Comparison of ENCODE assay signal across 10 mouse cellular contexts in the genomic region with DNA sequence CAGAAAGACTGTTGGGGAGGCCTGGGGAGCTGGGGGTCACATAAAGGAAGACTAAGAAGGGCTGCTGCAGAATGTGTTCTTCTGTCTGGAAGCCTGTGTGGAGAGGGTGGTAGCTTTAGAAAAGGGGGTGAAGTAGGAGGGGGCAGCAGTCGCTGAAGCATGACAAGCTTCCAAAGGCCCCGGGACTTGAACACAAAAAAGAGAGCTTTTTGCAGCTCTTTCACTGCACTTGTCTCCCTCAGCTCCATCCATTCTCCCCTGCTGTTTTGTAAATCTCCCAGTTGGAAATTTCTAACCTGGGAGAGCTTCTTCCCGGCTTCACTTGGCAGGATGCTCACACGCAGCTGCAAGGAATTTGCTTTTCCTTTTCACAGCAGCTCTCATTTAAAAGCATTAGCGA. TPM values are rescaled to one million over a fixed set of nuclear protein-coding genes. Genes with fewer than 3 reads are reported as not detected.
DNase-seq lines count a peak whose midpoint lies in the region; ATAC-seq and TF ChIP-seq lines count a peak whose summit lies in the region.
"Had no signal": no experiment of that assay in that cellular context is flagged by ENCODE, and none has a peak within 500 bp of the region (broad histone marks: within the 10 kb centered on the region; RNA-seq: fewer than 3 reads in every experiment).

No protein-coding gene starts in this region.

- H3K27me3 ChIP-seq in lung, embryonic 14.5 days (ENCODE audit: insufficient read depth, low read length) = no peaks in the 10 kb centered on the region
- H3K27me3 ChIP-seq in embryonic facial prominence, embryonic 11.5 days (ENCODE audit: control insufficient read depth, insufficient read depth, low read length) = no peaks in the 10 kb centered on the region
- H3K27me3 ChIP-seq in hindbrain, embryonic 16.5 days (replicated peaks; ENCODE audit: control insufficient read depth, insufficient read depth, low read length) = no peaks in the 10 kb centered on the region
- no peaks in the 10 kb centered on the region for H3K27me3 ChIP-seq in stomach, postnatal 0 days (ENCODE audit: control insufficient read depth, insufficient read depth, low read length)
- H3K27me3 ChIP-seq: liver, embryonic 13.5 days; stomach, embryonic 15.5 days had no signal

- TF ChIP-seq EP300 in stomach, postnatal 0 days (optimal IDR thresholded peaks at IDR 0.05) = no peak

- H3K27ac ChIP-seq in lung, embryonic 14.5 days (ENCODE audit: low read depth) = no peak overlapping the region
- no peak overlapping the region for H3K27ac ChIP-seq in embryonic facial prominence, embryonic 11.5 days (replicated peaks; ENCODE audit: low read depth, low read length)
- peak overlapping the region; percentile 49 for H3K27ac ChIP-seq in hindbrain, embryonic 16.5 days (ENCODE audit: low read depth, low read length)
- H3K27ac ChIP-seq in stomach, postnatal 0 days (replicated peaks) = no peak overlapping the region
- H3K27ac ChIP-seq: heart, embryonic 10.5 days; liver, embryonic 13.5 days; stomach, embryonic 15.5 days had no signal

- H3K9ac ChIP-seq in lung, embryonic 14.5 days = no peak overlapping the region
- H3K9ac ChIP-seq in embryonic facial prominence, embryonic 11.5 days (replicated peaks; ENCODE audit: low read length) = no peak overlapping the region
- H3K9ac ChIP-seq in hindbrain, embryonic 16.5 days (ENCODE audit: low read depth, low read length) = no peak overlapping the region
- H3K9ac ChIP-seq in stomach, postnatal 0 days (ENCODE audit: low read length) = no peak overlapping the region
- H3K9ac ChIP-seq: liver, embryonic 13.5 days; stomach, embryonic 15.5 days had no signal

- no peak for TF ChIP-seq CTCF in lung, embryonic 14.5 days (IDR thresholded peaks at IDR 0.05; ENCODE audit: low read depth)
- no peak for TF ChIP-seq CTCF in lung, adult 2 months (IDR thresholded peaks at IDR 0.05; ENCODE audit: insufficient read depth, low read length)
- TF ChIP-seq CTCF in stomach, postnatal 0 days (IDR thresholded peaks at IDR 0.05; ENCODE audit: low read depth) = no peak

- WGBS in lung, embryonic 14.5 days = 27% methylated on average over 5 of the region's 5 CpGs
- WGBS in lung, adult 2 months = 26% methylated on average over 5 of the region's 5 CpGs
- WGBS in embryonic facial prominence, embryonic 11.5 days = 3% methylated on average over 5 of the region's 5 CpGs
- WGBS in hindbrain, embryonic 16.5 days = 9% methylated on average over 5 of the region's 5 CpGs
- 36% methylated on average over 5 of the region's 5 CpGs for WGBS in stomach, postnatal 0 days

- no peak overlapping the region for H3K4me2 ChIP-seq in lung, embryonic 14.5 days
- no peak overlapping the region for H3K4me2 ChIP-seq in embryonic facial prominence, embryonic 11.5 days (ENCODE audit: low read depth, low read length)
- peak overlapping the region; percentile 2; the same call in 1 of the 2 replicates for H3K4me2 ChIP-seq in hindbrain, embryonic 16.5 days (ENCODE audit: low read length)
- 0 out of 2 replicates have a peak overlapping the region, but pooled peaks have one; percentile 2 for H3K4me2 ChIP-seq in stomach, postnatal 0 days (replicated peaks; ENCODE audit: low read depth)
- H3K4me2 ChIP-seq: liver, embryonic 13.5 days; stomach, embryonic 15.5 days had no signal

- H3K4me1 ChIP-seq in lung, embryonic 14.5 days (ENCODE audit: insufficient read depth) = no peaks in the 10 kb centered on the region
- peaks cover 3% of the 10 kb centered on the region; the same call in 1 of the 2 replicates for H3K4me1 ChIP-seq in lung, adult 2 months (ENCODE audit: control insufficient read depth, insufficient read depth, low read length)
- H3K4me1 ChIP-seq in embryonic facial prominence, embryonic 11.5 days (ENCODE audit: control insufficient read depth, insufficient read depth, low read length) = no peaks in the 10 kb centered on the region
- peaks cover 28% of the 10 kb centered on the region for H3K4me1 ChIP-seq in hindbrain, embryonic 16.5 days (ENCODE audit: control insufficient read depth, insufficient read depth, low read depth, low read length)
- H3K4me1 ChIP-seq in stomach, postnatal 0 days (replicated peaks; ENCODE audit: control insufficient read depth, insufficient read depth) = no peaks in the 10 kb centered on the region; the same call in 1 of the 2 replicates

- no peak for ATAC-seq in lung, embryonic 14.5 days (ENCODE audit: insufficient read depth)
- no peak for ATAC-seq in embryonic facial prominence, embryonic 11.5 days (replicated peaks; ENCODE audit: insufficient number of reproducible peaks, low FRiP score, low TSS enrichment, low read depth)
- ATAC-seq in hindbrain, embryonic 16.5 days = 0 out of 2 replicates have a peak, but pooled peaks have one; percentile 46
- no peak for ATAC-seq in stomach, postnatal 0 days (ENCODE audit: low FRiP score, low TSS enrichment)

- no peak overlapping the region for H3K4me3 ChIP-seq in lung, embryonic 14.5 days (ENCODE audit: low read depth, low read length)
- H3K4me3 ChIP-seq in lung, adult 2 months (replicated peaks; ENCODE audit: extremely low read depth, low read depth, low read length) = no peak overlapping the region
- H3K4me3 ChIP-seq in embryonic facial prominence, embryonic 11.5 days (ENCODE audit: low read depth, low read length) = no peak overlapping the region
- H3K4me3 ChIP-seq in hindbrain, embryonic 16.5 days (ENCODE audit: low read length) = no peak overlapping the region
- no peak overlapping the region for H3K4me3 ChIP-seq in stomach, postnatal 0 days (ENCODE audit: low read depth, low read length)
- H3K4me3 ChIP-seq: heart, embryonic 10.5 days; liver, embryonic 13.5 days; stomach, embryonic 15.5 days had no signal

- H3K9me3 ChIP-seq in lung, embryonic 14.5 days (ENCODE audit: low read depth, low read length) = no peaks in the 10 kb centered on the region
- no peaks in the 10 kb centered on the region for H3K9me3 ChIP-seq in embryonic facial prominence, embryonic 11.5 days (replicated peaks; ENCODE audit: control insufficient read depth, low read length)
- no peaks in the 10 kb centered on the region for H3K9me3 ChIP-seq in hindbrain, embryonic 16.5 days (ENCODE audit: control insufficient read depth, low read length)
- H3K9me3 ChIP-seq in stomach, postnatal 0 days (ENCODE audit: control insufficient read depth, low read length) = no peaks in the 10 kb centered on the region
- H3K9me3 ChIP-seq: heart, embryonic 10.5 days; liver, embryonic 13.5 days; stomach, embryonic 15.5 days had no signal

- peak; percentile 17 for DNase-seq in lung, embryonic 14.5 days
- DNase-seq in lung, adult 2 months = no peak
- peak; percentile 15 for DNase-seq in embryonic facial prominence, embryonic 11.5 days (ENCODE audit: low spot score)
- no peak for DNase-seq in stomach, postnatal 0 days (ENCODE audit: low spot score)
- DNase-seq in cerebellum, postnatal 14 days = no peak
- no peak for DNase-seq in testis, postnatal 10 days (ENCODE audit: low spot score)
- DNase-seq: liver, embryonic 13.5 days had no signal

- TF ChIP-seq POLR2A in lung, adult 2 months (IDR thresholded peaks at IDR 0.05; ENCODE audit: borderline replicate concordance, extremely low read depth, low read depth, low read length) = no peak

- H3K36me3 ChIP-seq in lung, embryonic 14.5 days (ENCODE audit: insufficient read depth) = no peaks in the 10 kb centered on the region
- no peaks in the 10 kb centered on the region for H3K36me3 ChIP-seq in embryonic facial prominence, embryonic 11.5 days (replicated peaks; ENCODE audit: control insufficient read depth, insufficient read depth, low read depth, low read length)
- H3K36me3 ChIP-seq in hindbrain, embryonic 16.5 days (ENCODE audit: control insufficient read depth, insufficient read depth, low read length) = no peaks in the 10 kb centered on the region
- H3K36me3 ChIP-seq in stomach, postnatal 0 days (ENCODE audit: control insufficient read depth, insufficient read depth, low read length) = no peaks in the 10 kb centered on the region
- H3K36me3 ChIP-seq: heart, embryonic 10.5 days; liver, embryonic 13.5 days; stomach, embryonic 15.5 days had no signal

RNA-seq across cellular contexts. Expression of a gene that starts 26.2 kb away (rescaled TPM):
- polyA plus RNA-seq in lung, embryonic 14.5 days (2014; fragmentation: Nextera tagmentation; extraction: Ambion mirVana) = 17.6 and 18.4 TPM in 2 replicates
- polyA plus RNA-seq in lung, adult 2 months (2012; rRNA removed) = 7.5 and 9.6 TPM in 2 replicates
- 32.9 and 35.8 TPM in 2 replicates for polyA plus RNA-seq in embryonic facial prominence, embryonic 11.5 days (2014; fragmentation: Nextera tagmentation; extraction: Ambion mirVana)
- polyA plus RNA-seq in hindbrain, embryonic 16.5 days (2015; fragmentation: Nextera tagmentation; extraction: Ambion mirVana) = 28.6 and 33.8 TPM in 2 replicates
- polyA plus RNA-seq in stomach, postnatal 0 days (2015; fragmentation: Nextera tagmentation; extraction: Ambion mirVana) = 8.0 and 8.3 TPM in 2 replicates

Comparison
In these comparisons a context has a peak if more than half of its experiments do, and no peak if none do; other contexts are left out.
1. DNase-seq: peak in lung, embryonic 14.5 days (single experiment) and embryonic facial prominence, embryonic 11.5 days (single experiment); none in lung, adult 2 months (single experiment), stomach, postnatal 0 days (single experiment), cerebellum, postnatal 14 days (0 of 2) and testis, postnatal 10 days (single experiment).
2. H3K4me2 ChIP-seq: peak in hindbrain, embryonic 16.5 days (single experiment) and stomach, postnatal 0 days (single experiment); none in lung, embryonic 14.5 days (single experiment) and embryonic facial prominence, embryonic 11.5 days (single experiment).